Mouse (Mus musculus) 416B (cell line): ENCODE measurements around the gene Pglyrp1.

Experiments
- DNase-seq: peaks from one replicate; pipeline ENCODE4 v3.0.0; 2011; ENCODE audit warnings: low read depth

The Pglyrp1 gene

DNA sequence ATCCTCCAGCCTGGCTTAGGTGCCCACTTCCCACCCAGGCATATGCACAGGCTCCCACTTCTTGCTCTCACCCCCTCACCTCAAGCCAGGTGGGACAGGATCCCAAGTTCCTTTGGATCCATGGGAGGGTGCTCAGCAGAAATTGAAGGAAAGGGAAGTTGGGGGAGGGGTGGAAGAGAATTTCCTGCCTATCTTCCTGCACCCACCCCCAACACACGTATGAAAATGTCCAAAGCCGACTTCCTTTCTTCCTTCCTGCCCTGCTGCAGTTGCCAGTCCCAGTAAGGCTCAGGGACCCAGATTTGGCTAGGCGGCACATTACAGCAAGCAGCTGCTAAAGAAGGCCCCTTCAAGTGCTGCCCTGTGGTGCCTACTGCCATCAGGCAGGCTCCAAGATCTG is 56.6 kb downstream of the Pglyrp1 start:
- no peak for DNase-seq
